Mouse (Mus musculus) liver, postnatal 0 days (tissue): ENCODE measurements at regions not wholly inside any gene's neighbourhood (a gene's known extent, or its start where the extent isn't known, plus 50 kb on each side); places are given as distances from the start of the nearest gene placed in this dataset.

Source experiments
- ATAC-seq: fragments of 200-750 bp; cut with Nextera tagmentation; 2 replicates; pipeline ENCODE4 v1.8.0; 2017; ENCODE audit warnings: mild to moderate bottlenecking, moderate library complexity
- DNase-seq: peaks from one replicate; pipeline ENCODE4 v3.0.0-alpha.2; 2016
- H3K27ac ChIP-seq: fragments of 300-500 bp; sonication (generic); 2 replicates; pipeline ENCODE4 v1.5.1; 2014; ENCODE audit warnings: antibody characterized with exemption, moderate library complexity, mild to moderate bottlenecking, low read depth
- H3K27me3 ChIP-seq: fragments of 300-500 bp; sonication (generic); 2 replicates; pipeline ENCODE4 v1.6.1; 2014; ENCODE audit warnings: low read length, control low read depth, mixed read lengths; ENCODE audit not compliant: insufficient read depth
- H3K36me3 ChIP-seq: fragments of 300-500 bp; sonication (generic); replicated peaks from 2 replicates; pipeline ENCODE4 v1.6.1; 2014; ENCODE audit warnings: mild to moderate bottlenecking, control low read depth, low read length, moderate library complexity, mixed read lengths; ENCODE audit not compliant: insufficient read depth
- H3K4me1 ChIP-seq: fragments of 300-500 bp; sonication (generic); 2 replicates; pipeline ENCODE4 v1.6.1; 2014; ENCODE audit warnings: antibody characterized with exemption, mild to moderate bottlenecking, control low read depth; ENCODE audit not compliant: insufficient read depth
- H3K4me2 ChIP-seq: fragments of 300-500 bp; sonication (generic); 2 replicates; pipeline ENCODE4 v1.6.1; 2014; ENCODE audit warnings: low read depth, mild to moderate bottlenecking, low read length, moderate library complexity, mixed read lengths
- H3K4me3 ChIP-seq: fragments of 300-500 bp; sonication (generic); 2 replicates; pipeline ENCODE4 v1.5.1; 2014; ENCODE audit warnings: low read depth, low read length
- H3K9ac ChIP-seq: fragments of 300-500 bp; sonication (generic); replicated peaks from 2 replicates; pipeline ENCODE4 v1.6.1; 2014; ENCODE audit warnings: mild to moderate bottlenecking, moderate library complexity
- H3K9me3 ChIP-seq: fragments of 300-500 bp; sonication (generic); 2 replicates; pipeline ENCODE4 v1.6.1; 2016; ENCODE audit warnings: mild to moderate bottlenecking, control low read depth, low read length, mixed read lengths
- CTCF ChIP-seq: sonication (generic); IDR thresholded peaks from 2 replicates; pipeline ENCODE4 v1.5.1; 2016; ENCODE audit warnings: antibody characterized with exemption, low read depth
- EP300 ChIP-seq: IDR thresholded peaks from 2 replicates; pipeline ENCODE4 v1.6.1; 2016; ENCODE audit warnings: antibody characterized with exemption, low read depth, mild to moderate bottlenecking
- WGBS: fragments of 180-500 bp; shearing (Covaris S2); extraction: QIAGEN DNeasy Blood & Tissue Kit; methylation state at CpG from one replicate; pipeline ENCODE4 v1.1.7; 2014; ENCODE audit not compliant: insufficient replicate concordance; 5-methylcytosine and 5-hydroxymethylcytosine counted together

- ATAC-seq = no peak
- no peak overlapping the region for H3K4me2 ChIP-seq
- no peaks in the 10 kb centered on the region for H3K9me3 ChIP-seq
- H3K27me3 ChIP-seq = no peaks in the 10 kb centered on the region
- TF ChIP-seq CTCF (no peak), EP300 (no peak)
- no peak for DNase-seq
- H3K36me3 ChIP-seq = no peaks in the 10 kb centered on the region
- no peak overlapping the region for H3K9ac ChIP-seq
- WGBS = 76% methylated on average over 1 of the region's 1 CpGs
- H3K4me3 ChIP-seq = no peak overlapping the region
- H3K4me1 ChIP-seq = no peaks in the 10 kb centered on the region
- no peak overlapping the region for H3K27ac ChIP-seq
Measured at GRCm38 (mm10) chr11:37600533-37600932, 364.8 kb upstream of the Tenm2 start.

- no peaks in the 10 kb centered on the region for H3K4me1 ChIP-seq
- no peak for TF ChIP-seq CTCF
- TF ChIP-seq EP300 = no peak
- 65% methylated on average over 2 of the region's 2 CpGs for WGBS
- DNase-seq = no peak
- no peaks in the 10 kb centered on the region for H3K9me3 ChIP-seq
- H3K4me2 ChIP-seq = no peak overlapping the region
- ATAC-seq = no peak
- no peak overlapping the region for H3K27ac ChIP-seq
- no peaks in the 10 kb centered on the region for H3K27me3 ChIP-seq
- no peaks in the 10 kb centered on the region for H3K36me3 ChIP-seq
- no peak overlapping the region for H3K9ac ChIP-seq
- H3K4me3 ChIP-seq = no peak overlapping the region
Measured at GRCm38 (mm10) chr11:37582236-37582635, 346.5 kb upstream of the Tenm2 start.

- no peak for DNase-seq
- TF ChIP-seq EP300 (no peak), CTCF (no peak)
- no peak overlapping the region for H3K4me2 ChIP-seq
- H3K27me3 ChIP-seq = no peaks in the 10 kb centered on the region
- H3K9ac ChIP-seq = no peak overlapping the region
- WGBS = 67% methylated on average over 2 of the region's 2 CpGs
- no peak overlapping the region for H3K27ac ChIP-seq
- no peaks in the 10 kb centered on the region for H3K4me1 ChIP-seq
- no peak for ATAC-seq
- no peaks in the 10 kb centered on the region for H3K9me3 ChIP-seq
- H3K4me3 ChIP-seq = no peak overlapping the region
- no peaks in the 10 kb centered on the region for H3K36me3 ChIP-seq
Measured at GRCm38 (mm10) chr11:37533624-37534023, 297.9 kb upstream of the Tenm2 start.

- Histone ChIP-seq H3K4me3 (no peak overlapping the region), H3K27me3 (no peaks in the 10 kb centered on the region), H3K9me3 (no peaks in the 10 kb centered on the region), H3K4me2 (no peak overlapping the region), H3K9ac (no peak overlapping the region), H3K36me3 (no peaks in the 10 kb centered on the region), H3K4me1 (no peaks in the 10 kb centered on the region), H3K27ac (no peak overlapping the region)
- TF ChIP-seq EP300 (no peak), CTCF (no peak)
- ATAC-seq (no peak), DNase-seq (no peak)
- 26% methylated on average over 2 of the region's 2 CpGs for WGBS
Measured at GRCm38 (mm10) chr11:37532476-37532875, 296.7 kb upstream of the Tenm2 start.

- no peaks in the 10 kb centered on the region for H3K9me3 ChIP-seq
- no peak overlapping the region for H3K9ac ChIP-seq
- H3K4me3 ChIP-seq = no peak overlapping the region
- no peaks in the 10 kb centered on the region for H3K4me1 ChIP-seq
- H3K36me3 ChIP-seq = no peaks in the 10 kb centered on the region
- WGBS = 63% methylated on average over 3 of the region's 3 CpGs
- H3K4me2 ChIP-seq = no peak overlapping the region
- no peak for TF ChIP-seq CTCF
- TF ChIP-seq EP300 = no peak
- DNase-seq (no peak), ATAC-seq (no peak)
- no peak overlapping the region for H3K27ac ChIP-seq
- H3K27me3 ChIP-seq = no peaks in the 10 kb centered on the region
Measured at GRCm38 (mm10) chr11:37498463-37499015, 262.8 kb upstream of the Tenm2 start.

- Histone ChIP-seq H3K36me3 (no peaks in the 10 kb centered on the region), H3K4me3 (no peak overlapping the region), H3K4me1 (no peaks in the 10 kb centered on the region), H3K27me3 (no peaks in the 10 kb centered on the region), H3K27ac (no peak overlapping the region), H3K4me2 (no peak overlapping the region), H3K9me3 (no peaks in the 10 kb centered on the region), H3K9ac (no peak overlapping the region)
- WGBS = 67% methylated on average over 9 of the region's 9 CpGs
- no peak for TF ChIP-seq CTCF
- no peak for TF ChIP-seq EP300
- DNase-seq = no peak
- no peak for ATAC-seq
Measured at GRCm38 (mm10) chr11:37497874-37498273, 262.1 kb upstream of the Tenm2 start.

- no peak for TF ChIP-seq CTCF
- TF ChIP-seq EP300 = no peak
- Histone ChIP-seq H3K27ac (no peak overlapping the region), H3K9ac (no peak overlapping the region), H3K4me2 (no peak overlapping the region), H3K4me1 (no peaks in the 10 kb centered on the region), H3K9me3 (no peaks in the 10 kb centered on the region), H3K27me3 (no peaks in the 10 kb centered on the region), H3K4me3 (no peak overlapping the region), H3K36me3 (no peaks in the 10 kb centered on the region)
- 67% methylated on average over 3 of the region's 3 CpGs for WGBS
- ATAC-seq (no peak), DNase-seq (no peak)
Measured at GRCm38 (mm10) chr11:37480236-37480635, 244.5 kb upstream of the Tenm2 start.
